Mouse (Mus musculus): ENCODE results near the gene Olfr1406.
"Not testable (repeated sequence)": the region's sequence is repeated elsewhere in the genome, so short reads cannot be mapped to it uniquely, and the experiment has no call there.

Olfr1406 gene

GRCm38 (mm10) chr1:173190540-173190939 is at the start of gene Olfr1406:
Gene Olfr1406 (minus strand): TSS chr1:173190640.
- no peak for DNase-seq (ENCODE audit: inconsistent ontology term)

GRCm38 (mm10) chr1:173237004-173237403 is 46.6 kb upstream of the Olfr1406 start:
- DNase-seq (ENCODE audit: inconsistent ontology term), result not testable (repeated sequence)

GRCm38 (mm10) chr1:173227081-173227480 is 36.6 kb upstream of the Olfr1406 start, which contains the start of gene Fcer1a:
Gene Fcer1a (minus strand): TSS chr1:173227214.
- no peak for DNase-seq (ENCODE audit: inconsistent ontology term)

- no peak for DNase-seq (ENCODE audit: inconsistent ontology term)
These were observed 26.0 kb upstream of the Olfr1406 start for GRCm38 (mm10) chr1:173216481-173216880.

- DNase-seq (ENCODE audit: inconsistent ontology term), result no peak
These were observed 21.7 kb upstream of the Olfr1406 start, which contains the start of gene Olfr1404 for GRCm38 (mm10) chr1:173212092-173212491. Gene Olfr1404 (plus strand): TSS chr1:173212392.

- DNase-seq (ENCODE audit: inconsistent ontology term), result no peak
These were observed 7.1 kb upstream of the Olfr1406 start, which contains the start of gene Olfr218 for GRCm38 (mm10) chr1:173197508-173197907. Gene Olfr218 (plus strand): TSS chr1:173197808.

GRCm38 (mm10) chr1:173196359-173196758 is 5.9 kb upstream of the Olfr1406 start:
- DNase-seq (ENCODE audit: inconsistent ontology term), result no peak

- no peak for DNase-seq (ENCODE audit: inconsistent ontology term)
These were observed 1.6 kb upstream of the Olfr1406 start for GRCm38 (mm10) chr1:173192059-173192458.

GRCm38 (mm10) chr1:173174154-173174842 is 16.1 kb downstream of the Olfr1406 start:
- no peak for DNase-seq (ENCODE audit: inconsistent ontology term)

GRCm38 (mm10) chr1:173137274-173137673 is 53.2 kb downstream of the Olfr1406 start, which contains the start of gene Olfr1408:
Gene Olfr1408 (minus strand): TSS chr1:173137374.
- peak; percentile 11 for DNase-seq (ENCODE audit: inconsistent ontology term)

All from Muller cell, postnatal 12 days (primary cell).